Mouse (Mus musculus): ENCODE data around the gene Zfp771.
A peak's percentile ranks its signal among the peaks of the same experiment; 100 is the strongest.

Zfp771 gene

DNA sequence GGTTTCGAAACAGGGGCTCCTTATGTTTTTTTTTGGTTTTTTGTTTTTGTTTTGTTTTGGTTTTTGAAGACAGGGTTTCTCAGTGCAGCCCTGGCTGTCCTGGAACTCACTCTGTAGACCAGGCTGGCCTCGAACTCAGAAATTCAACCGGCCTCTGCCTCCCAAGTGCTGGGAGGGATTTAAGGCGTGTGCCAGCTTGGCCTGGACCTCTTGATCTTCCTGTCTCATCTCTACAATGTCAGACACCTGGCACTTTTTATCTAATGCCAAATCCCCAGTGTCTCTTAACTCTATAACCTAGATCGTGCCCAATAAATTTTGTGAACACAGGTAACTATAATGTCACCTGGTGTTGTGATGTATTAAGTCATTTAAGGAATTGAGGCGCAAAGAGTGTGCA is 9.3 kb downstream of the Zfp771 start:
- DNase-seq (ENCODE audit: low read depth, low spot score), result no peak

GRCm38 (mm10) chr7:127253821-127254769 is 10.0 kb downstream of the Zfp771 start:
- DNase-seq (ENCODE audit: low read depth, low spot score), result peak; percentile 99

- no peak for DNase-seq (ENCODE audit: low read depth, low spot score)
These were observed 10.9 kb downstream of the Zfp771 start for GRCm38 (mm10) chr7:127255008-127255407.

GRCm38 (mm10) chr7:127255965-127256364 is 11.9 kb downstream of the Zfp771 start:
- DNase-seq (ENCODE audit: low read depth, low spot score), result no peak

GRCm38 (mm10) chr7:127256518-127256917 is 12.4 kb downstream of the Zfp771 start:
- DNase-seq (ENCODE audit: low read depth, low spot score), result no peak

DNA sequence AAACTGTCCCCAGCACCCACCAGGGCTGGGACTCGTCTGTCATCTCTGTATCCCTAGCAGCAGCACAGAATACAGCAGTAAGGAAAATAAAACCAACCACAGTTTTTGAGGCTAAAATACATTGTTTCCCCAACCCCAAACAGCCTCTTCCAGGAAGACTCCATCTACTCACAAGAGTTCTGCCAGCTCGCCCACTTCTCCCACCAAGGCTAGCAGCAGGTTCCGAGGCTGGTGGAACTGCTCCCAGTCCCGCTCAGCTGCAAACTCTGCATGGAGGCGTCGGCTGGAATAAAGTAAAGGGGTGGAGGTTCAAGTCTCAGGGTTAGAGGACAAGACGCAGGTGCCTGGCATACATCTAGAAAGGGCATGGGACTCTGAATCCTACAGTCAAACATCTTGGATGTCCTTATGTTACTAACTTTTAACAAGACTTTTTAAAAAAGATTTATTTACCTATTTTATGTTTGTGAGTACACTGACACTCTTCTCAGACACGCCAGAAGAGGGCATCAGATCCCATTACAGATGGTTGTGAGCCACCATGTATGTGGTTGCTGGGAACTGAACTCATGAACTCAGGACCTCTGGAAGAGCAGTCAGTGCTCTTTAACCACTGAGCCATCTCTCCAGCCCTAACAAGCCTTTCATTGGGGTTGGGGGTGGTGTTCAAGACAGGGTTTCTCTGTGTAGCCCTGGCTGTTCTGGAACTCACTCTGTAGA is 15.3 kb downstream of the Zfp771 start:
- no peak for DNase-seq (ENCODE audit: low read depth, low spot score)

- DNase-seq (ENCODE audit: low read depth, low spot score), result peak; percentile 98
These were observed 16.4 kb downstream of the Zfp771 start, which contains the start of gene Dctpp1 for GRCm38 (mm10) chr7:127260309-127261111. TSS of gene Dctpp1 (minus strand) at chr7:127260709.

- no peak for DNase-seq (ENCODE audit: low read depth, low spot score)
These were observed 18.3 kb downstream of the Zfp771 start for GRCm38 (mm10) chr7:127262218-127262961.

- no peak for DNase-seq (ENCODE audit: low read depth, low spot score)
These were observed 19.5 kb downstream of the Zfp771 start for GRCm38 (mm10) chr7:127263526-127263925.

DNA sequence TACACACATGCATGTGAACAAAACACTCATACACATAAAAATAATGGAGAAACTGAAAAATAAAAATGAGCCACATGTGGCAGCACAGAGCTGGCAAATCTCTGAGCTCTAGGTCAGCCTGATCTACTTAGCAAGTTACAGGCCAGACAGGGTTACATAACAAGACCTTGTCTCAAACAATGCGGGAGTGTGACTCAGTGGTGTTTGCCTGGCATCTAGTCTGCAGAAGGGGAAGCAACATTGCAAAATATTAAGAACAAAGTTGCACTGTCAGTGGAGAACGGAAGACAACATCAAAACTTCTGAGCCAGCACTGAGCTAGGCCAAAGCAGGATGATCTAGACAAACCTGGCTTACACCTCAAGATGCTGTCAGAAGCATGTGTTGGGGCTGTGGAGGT is 26.2 kb downstream of the Zfp771 start:
- no peak for DNase-seq (ENCODE audit: low read depth, low spot score)

GRCm38 (mm10) chr7:127270666-127271065 is 26.6 kb downstream of the Zfp771 start:
- no peak for DNase-seq (ENCODE audit: low read depth, low spot score)

DNA sequence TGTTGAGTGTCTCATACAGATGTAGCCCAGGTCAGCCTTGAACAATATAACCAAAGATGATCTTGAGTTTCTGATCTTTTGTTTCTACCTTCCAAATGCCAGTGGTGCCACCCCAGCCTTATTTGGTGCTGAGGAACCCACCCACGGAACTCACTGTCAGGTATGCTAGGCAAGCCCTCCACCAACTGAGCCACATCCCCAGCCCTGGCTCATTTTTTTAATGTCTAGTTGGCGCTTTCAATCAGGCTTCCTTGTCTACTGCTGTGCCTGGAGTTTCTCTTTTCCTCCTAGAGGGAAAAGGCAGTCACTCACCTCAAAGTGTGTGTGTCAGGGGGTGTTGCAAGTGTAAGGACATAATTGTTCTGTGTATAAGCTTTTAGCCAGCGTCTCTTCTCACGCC is 27.0 kb downstream of the Zfp771 start:
- no peak for DNase-seq (ENCODE audit: low read depth, low spot score)

- no peak for DNase-seq (ENCODE audit: low read depth, low spot score)
These were observed 28.5 kb downstream of the Zfp771 start for GRCm38 (mm10) chr7:127272566-127272965.

- DNase-seq (ENCODE audit: low read depth, low spot score), result no peak
These were observed 29.2 kb downstream of the Zfp771 start for GRCm38 (mm10) chr7:127273118-127273923.

DNA sequence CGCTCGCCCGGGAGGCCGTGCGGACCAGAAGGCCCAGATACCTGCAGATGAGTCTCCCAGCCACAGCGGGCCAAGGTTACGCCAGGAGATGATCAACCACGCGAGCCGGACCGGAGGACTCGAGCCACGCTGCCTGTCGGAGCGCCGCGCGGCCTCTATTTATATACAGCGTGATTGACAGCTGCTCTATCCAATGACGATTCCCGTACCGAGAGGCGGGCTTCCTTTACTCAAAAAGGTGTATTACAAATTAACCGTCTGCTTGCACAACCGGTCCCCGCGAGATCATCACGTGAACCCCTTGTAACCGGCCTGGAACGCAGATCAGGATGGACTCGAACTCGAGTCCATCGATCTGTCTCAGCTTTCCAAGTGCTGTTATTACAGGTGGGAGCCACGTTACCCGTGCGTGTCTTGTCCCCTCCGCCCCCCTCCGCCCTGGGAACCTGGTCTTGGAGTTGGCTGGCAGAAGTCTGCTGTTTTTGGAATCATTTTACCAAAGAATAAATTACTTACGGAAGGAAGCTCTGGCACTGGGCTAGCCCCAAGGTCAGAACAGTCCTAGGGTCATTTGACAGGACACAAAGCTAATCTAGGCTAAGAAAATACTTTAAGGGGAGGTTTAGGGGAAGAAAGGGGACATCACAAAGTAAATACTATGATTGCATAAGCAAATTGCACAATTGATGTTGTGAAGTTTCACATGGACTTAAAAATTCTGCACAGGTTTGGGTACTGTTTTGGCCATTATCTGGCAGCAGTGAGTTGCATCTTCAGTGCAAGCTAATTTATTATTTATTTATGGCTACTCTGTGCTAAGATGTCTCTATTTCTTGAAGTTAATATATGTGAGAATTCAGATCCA is 30.1 kb downstream of the Zfp771 start, which contains the start of gene Sephs2:
TSS of gene Sephs2 (minus strand) at position 131 of the 865 bp plus-strand sequence.
- DNase-seq (ENCODE audit: low read depth, low spot score), result peak; percentile 95

GRCm38 (mm10) chr7:127276519-127276961 is 32.5 kb downstream of the Zfp771 start:
- no peak for DNase-seq (ENCODE audit: low read depth, low spot score)

GRCm38 (mm10) chr7:127278311-127278710 is 34.2 kb downstream of the Zfp771 start:
- no peak for DNase-seq (ENCODE audit: low read depth, low spot score)

GRCm38 (mm10) chr7:127280092-127280491 is 36.0 kb downstream of the Zfp771 start:
- DNase-seq (ENCODE audit: low read depth, low spot score), result no peak

DNA sequence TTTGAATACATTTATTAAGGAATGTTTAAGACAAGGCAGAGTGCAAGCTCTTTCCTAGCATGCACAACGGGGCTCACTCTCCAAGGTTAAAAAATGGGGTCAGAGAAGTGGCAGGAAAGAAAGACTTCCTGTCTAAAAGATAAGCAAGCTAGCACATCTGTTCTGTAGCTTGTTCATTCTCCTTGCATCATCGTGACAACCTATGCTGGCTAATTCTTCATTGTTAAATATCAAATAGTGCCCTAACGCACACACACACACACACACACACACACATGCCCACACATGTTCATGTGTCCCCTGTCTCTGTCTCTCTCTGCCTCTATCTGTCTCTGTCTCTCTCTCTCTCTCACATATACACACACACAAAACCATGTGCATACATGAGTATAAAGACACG is 37.0 kb downstream of the Zfp771 start:
- no peak for DNase-seq (ENCODE audit: low read depth, low spot score)

Measured in skeletal muscle tissue, adult 2 months (tissue).